1 mouse cellular context compared by ENCODE assay signal in genomic region chr6:124427791-124428576, GRCm38 (mm10).
TF ChIP-seq lines count a peak whose summit lies in the region.

No protein-coding gene starts in this region.

TF ChIP-seq in MEL, 35 proteins besides CTCF, POLR2A, EP300 and RAD21 (continued from another document):
- TF ChIP-seq HCFC1 (IDR thresholded peaks at IDR 0.05; ENCODE audit: low read depth, low read length) = no peak
- TF ChIP-seq CHD2 (IDR thresholded peaks at IDR 0.05; ENCODE audit: low read length) = no peak
- TF ChIP-seq UBTF (IDR thresholded peaks at IDR 0.05; ENCODE audit: borderline replicate concordance, insufficient read depth, low read depth, low read length) = no peak
- TF ChIP-seq ZC3H11A (IDR thresholded peaks at IDR 0.05; ENCODE audit: low read depth, low read length) = no peak
- no peak for TF ChIP-seq TAL1 (IDR thresholded peaks at IDR 0.05; ENCODE audit: low read length)
- TF ChIP-seq MAX (IDR thresholded peaks at IDR 0.05; ENCODE audit: low read length) = no peak
- no peak for TF ChIP-seq MAFK (IDR thresholded peaks at IDR 0.05; ENCODE audit: borderline replicate concordance, low read depth, low read length)
- no peak for TF ChIP-seq MYC (IDR thresholded peaks at IDR 0.05; ENCODE audit: low read depth, low read length)
- TF ChIP-seq MXI1 (IDR thresholded peaks at IDR 0.05; ENCODE audit: low read depth, low read length) = no peak
TF ChIP-seq in MEL: peak in this region for 0.
